Mouse (Mus musculus) forebrain, embryonic 11.5 days (tissue): Measurements from ENCODE around the gene Zswim8. TPM values are rescaled to one million over a fixed set of nuclear protein-coding genes. Genes with fewer than 3 reads are reported as not detected.
A peak's percentile ranks its signal among the peaks of the same experiment; 100 is the strongest.
"Not testable (repeated sequence)": the region's sequence is repeated elsewhere in the genome, so short reads cannot be mapped to it uniquely, and the experiment has no call there.

Experiments
- ATAC-seq: fragments of 200-750 bp; cut with Nextera tagmentation; replicated peaks from 2 replicates; pipeline ENCODE4 v1.8.0; 2017; ENCODE audit warnings: moderate TSS enrichment; ENCODE audit not compliant: low FRiP score
- DNase-seq: peaks from one replicate; pipeline ENCODE4 v3.0.0-alpha.2; 2017; ENCODE audit warnings: low spot score
- H3K27ac ChIP-seq: fragments of 300-500 bp; sonication (generic); 2 replicates; pipeline ENCODE4 v1.5.1; 2014; ENCODE audit warnings: low read depth, low read length
- H3K27me3 ChIP-seq: fragments of 300-500 bp; sonication (generic); 2 replicates; pipeline ENCODE4 v1.6.1; 2014; ENCODE audit warnings: mild to moderate bottlenecking, low read length, mixed read lengths; ENCODE audit not compliant: control insufficient read depth, insufficient read depth
- H3K36me3 ChIP-seq: fragments of 300-500 bp; sonication (generic); 2 replicates; pipeline ENCODE4 v1.6.1; 2014; ENCODE audit warnings: mild to moderate bottlenecking, low read length, moderate library complexity, mixed read lengths; ENCODE audit not compliant: control insufficient read depth, insufficient read depth
- H3K4me1 ChIP-seq: fragments of 300-500 bp; sonication (generic); replicated peaks from 2 replicates; pipeline ENCODE4 v1.6.1; 2014; ENCODE audit warnings: low read length, mixed read lengths; ENCODE audit not compliant: control insufficient read depth, insufficient read depth
- H3K4me2 ChIP-seq: fragments of 300-500 bp; sonication (generic); 2 replicates; pipeline ENCODE4 v1.6.1; 2014; ENCODE audit warnings: low read depth, mild to moderate bottlenecking, low read length, moderate library complexity, mixed read lengths; ENCODE audit not compliant: severe bottlenecking
- H3K4me3 ChIP-seq: fragments of 300-500 bp; sonication (generic); 2 replicates; pipeline ENCODE4 v1.5.1; 2014; ENCODE audit warnings: low read depth, low read length
- H3K9ac ChIP-seq: fragments of 300-500 bp; sonication (generic); 2 replicates; pipeline ENCODE4 v1.6.1; 2014; ENCODE audit warnings: low read length
- H3K9me3 ChIP-seq: fragments of 300-500 bp; sonication (generic); 2 replicates; pipeline ENCODE4 v1.6.1; 2016; ENCODE audit warnings: low read length, mixed read lengths; ENCODE audit not compliant: control insufficient read depth
- WGBS: fragments of 180-500 bp; shearing (Covaris S2); extraction: QIAGEN DNeasy Blood & Tissue Kit; methylation state at CpG from one replicate; pipeline ENCODE4 v1.1.7; 2014; 5-methylcytosine and 5-hydroxymethylcytosine counted together
- polyA plus RNA-seq: library from polyadenylated mRNA; unstranded; fragments of >200 nt; fragmentation: Nextera tagmentation; extraction: Ambion mirVana; gene quantifications from 2 replicates; pipeline ENCODE4 v1.2.1, GENCODE M21; 2014

The Zswim8 gene
- polyA plus RNA-seq, 1 experiment from 2014 or later = 37.3 TPM

DNA sequence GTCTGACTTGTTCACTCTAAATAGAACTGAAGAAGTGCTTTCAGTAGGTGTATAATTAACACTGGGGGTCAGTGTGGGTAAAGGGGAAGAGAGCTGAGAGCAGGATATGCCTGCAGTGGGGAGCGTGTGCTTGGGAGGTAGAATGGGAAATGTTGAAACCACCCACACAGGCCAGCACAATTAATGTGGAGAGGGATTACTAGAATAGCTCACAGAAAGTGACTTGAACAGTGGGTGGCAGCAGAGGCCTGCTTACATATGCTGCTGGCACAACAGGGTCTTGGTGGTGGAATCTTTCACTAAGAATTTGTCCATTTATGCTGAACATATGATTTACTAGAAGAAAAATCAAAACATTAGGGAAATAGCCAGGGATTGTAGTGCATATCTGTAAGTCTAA is 10.4 kb upstream of the Zswim8 start:
- peak overlapping the region; percentile 71; the same call in 1 of the 2 replicates for H3K4me2 ChIP-seq
- H3K27ac ChIP-seq = no peak overlapping the region
- H3K4me3 ChIP-seq = peak overlapping the region; percentile 82; the same call in 1 of the 2 replicates
- DNase-seq (no peak), ATAC-seq (no peak)
- peaks cover 4% of the 10 kb centered on the region; the same call in 1 of the 2 replicates for H3K36me3 ChIP-seq
- no peak overlapping the region for H3K9ac ChIP-seq
- WGBS = 33% methylated on average over 1 of the region's 1 CpGs
- H3K4me1 ChIP-seq = peaks cover 10% of the 10 kb centered on the region
- H3K9me3 ChIP-seq = no peaks in the 10 kb centered on the region
- H3K27me3 ChIP-seq = no peaks in the 10 kb centered on the region; the same call in 1 of the 2 replicates

DNA sequence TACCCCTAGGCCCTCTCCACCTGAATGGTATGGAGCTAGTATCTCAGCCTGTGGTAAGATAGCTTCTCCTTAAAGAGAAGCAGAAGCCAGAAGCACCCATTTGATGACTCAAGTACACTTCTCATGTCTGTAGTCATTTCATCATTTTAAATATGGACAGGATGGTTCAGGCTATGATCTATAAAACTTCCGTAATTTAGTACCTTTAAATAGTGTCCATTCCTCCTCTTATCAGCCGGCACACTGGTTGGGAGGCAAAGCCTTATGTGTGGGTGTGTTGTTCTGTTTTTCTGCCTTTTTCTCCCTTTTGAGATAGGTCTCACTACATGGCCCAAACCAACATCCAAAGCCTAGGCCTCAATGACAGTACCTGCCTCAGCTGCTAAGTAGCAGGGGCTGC is 8.8 kb upstream of the Zswim8 start:
- 94% methylated on average over 2 of the region's 2 CpGs for WGBS
- Histone ChIP-seq H3K9ac (no peak overlapping the region), H3K9me3 (no peaks in the 10 kb centered on the region), H3K27me3 (no peaks in the 10 kb centered on the region; the same call in 1 of the 2 replicates), H3K4me3 (no peak overlapping the region), H3K4me2 (no peak overlapping the region), H3K4me1 (peaks cover 10% of the 10 kb centered on the region), H3K36me3 (no peaks in the 10 kb centered on the region), H3K27ac (no peak overlapping the region)
- no peak for ATAC-seq
- DNase-seq = no peak

DNA sequence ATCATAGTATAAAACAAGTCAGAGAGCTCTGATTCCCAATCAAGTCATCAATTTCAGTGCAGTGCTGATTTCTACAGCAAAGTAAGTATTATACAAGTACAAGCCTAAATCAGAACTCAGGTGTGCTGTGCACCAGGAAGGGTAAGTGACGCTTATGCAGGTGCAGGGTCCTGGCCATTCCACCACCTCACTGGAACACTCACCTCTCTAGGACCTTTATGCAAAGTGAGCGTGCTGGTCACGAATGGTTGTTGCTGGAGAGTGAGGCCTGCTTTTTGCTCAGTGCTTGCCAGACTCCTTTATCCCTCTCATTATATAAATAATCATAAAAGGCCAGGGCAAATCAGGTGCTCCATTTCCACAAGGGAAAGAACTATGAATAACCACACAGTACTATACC is 7.0 kb upstream of the Zswim8 start:
- H3K4me3 ChIP-seq = no peak overlapping the region
- no peak overlapping the region for H3K27ac ChIP-seq
- no peak for DNase-seq
- 89% methylated on average over 3 of the region's 3 CpGs for WGBS
- H3K4me1 ChIP-seq = peaks cover 10% of the 10 kb centered on the region
- peaks cover 4% of the 10 kb centered on the region; the same call in 1 of the 2 replicates for H3K36me3 ChIP-seq
- H3K9me3 ChIP-seq = no peaks in the 10 kb centered on the region
- no peak for ATAC-seq
- H3K9ac ChIP-seq = no peak overlapping the region
- no peaks in the 10 kb centered on the region; the same call in 1 of the 2 replicates for H3K27me3 ChIP-seq
- H3K4me2 ChIP-seq = no peak overlapping the region

DNA sequence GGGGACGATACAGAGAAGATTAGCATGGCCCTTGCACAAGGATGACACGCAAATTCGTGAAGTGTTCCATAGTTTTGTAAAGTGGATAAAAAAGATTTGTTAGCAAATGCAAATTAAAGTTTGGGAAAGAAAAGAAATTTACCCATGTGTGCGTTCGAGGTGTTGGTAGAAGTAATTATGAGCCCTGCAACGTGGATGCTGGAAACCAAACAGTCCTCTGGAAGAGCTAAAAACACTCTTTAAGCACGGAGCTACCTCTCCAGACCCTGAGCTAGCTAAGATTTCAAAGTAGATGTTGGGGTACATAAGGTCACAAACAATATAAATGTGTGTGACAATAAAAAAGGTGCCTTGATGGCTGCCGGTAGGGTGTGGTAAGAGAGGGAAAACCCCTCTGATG is 5.8 kb upstream of the Zswim8 start:
- Histone ChIP-seq H3K4me3 (peak overlapping the region; percentile 68; the same call in 1 of the 2 replicates), H3K9ac (no peak overlapping the region), H3K27ac (no peak overlapping the region), H3K4me2 (peak overlapping the region; percentile 61; the same call in 1 of the 2 replicates), H3K4me1 (peaks cover 3% of the 10 kb centered on the region), H3K27me3 (no peaks in the 10 kb centered on the region), H3K36me3 (peaks cover 4% of the 10 kb centered on the region; the same call in 1 of the 2 replicates), H3K9me3 (no peaks in the 10 kb centered on the region)
- WGBS = 87% methylated on average over 8 of the region's 8 CpGs
- DNase-seq (no peak), ATAC-seq (no peak)

DNA sequence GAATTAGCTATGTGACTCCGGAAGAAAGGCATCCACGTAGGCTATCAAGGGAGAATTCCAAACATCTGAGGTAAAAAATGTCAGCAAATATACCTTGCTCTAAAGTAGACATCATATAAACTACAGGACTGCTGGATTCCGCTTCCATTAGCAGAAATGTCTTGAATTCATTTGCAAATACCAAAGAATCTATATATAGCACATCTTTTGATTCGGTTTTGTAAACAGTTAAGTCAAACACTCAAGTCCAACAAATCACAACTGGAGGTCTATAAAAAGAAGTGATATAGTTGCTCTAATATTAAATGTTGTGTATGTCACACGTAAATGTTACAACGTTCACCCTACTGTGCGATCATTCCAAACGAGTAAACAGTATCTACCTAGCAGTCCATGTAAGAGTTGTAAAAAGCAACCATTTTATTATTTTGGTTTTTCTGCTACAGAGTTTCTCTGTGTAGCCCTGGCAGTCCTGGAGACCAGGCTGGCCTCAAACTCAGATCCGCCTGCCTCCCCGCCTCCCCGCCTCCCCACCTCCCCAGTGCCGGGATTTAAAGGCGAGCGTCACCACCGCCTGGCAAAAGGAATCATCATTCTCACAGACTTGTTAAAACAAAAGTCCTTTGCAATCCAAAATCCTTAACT is 5.1 kb upstream of the Zswim8 start:
- H3K9me3 ChIP-seq = no peaks in the 10 kb centered on the region
- WGBS = 17% methylated on average over 15 of the region's 15 CpGs
- no peak overlapping the region; the same call in 1 of the 2 replicates for H3K27ac ChIP-seq
- peak overlapping the region; percentile 68 for H3K4me3 ChIP-seq
- no peaks in the 10 kb centered on the region for H3K27me3 ChIP-seq
- peak overlapping the region; percentile 84 for H3K9ac ChIP-seq
- peak; percentile 25 for ATAC-seq
- peaks cover 4% of the 10 kb centered on the region; the same call in 1 of the 2 replicates for H3K36me3 ChIP-seq
- no peaks in the 10 kb centered on the region; the same call in 1 of the 2 replicates for H3K4me1 ChIP-seq
- DNase-seq = no peak
- H3K4me2 ChIP-seq = peak overlapping the region; percentile 61

DNA sequence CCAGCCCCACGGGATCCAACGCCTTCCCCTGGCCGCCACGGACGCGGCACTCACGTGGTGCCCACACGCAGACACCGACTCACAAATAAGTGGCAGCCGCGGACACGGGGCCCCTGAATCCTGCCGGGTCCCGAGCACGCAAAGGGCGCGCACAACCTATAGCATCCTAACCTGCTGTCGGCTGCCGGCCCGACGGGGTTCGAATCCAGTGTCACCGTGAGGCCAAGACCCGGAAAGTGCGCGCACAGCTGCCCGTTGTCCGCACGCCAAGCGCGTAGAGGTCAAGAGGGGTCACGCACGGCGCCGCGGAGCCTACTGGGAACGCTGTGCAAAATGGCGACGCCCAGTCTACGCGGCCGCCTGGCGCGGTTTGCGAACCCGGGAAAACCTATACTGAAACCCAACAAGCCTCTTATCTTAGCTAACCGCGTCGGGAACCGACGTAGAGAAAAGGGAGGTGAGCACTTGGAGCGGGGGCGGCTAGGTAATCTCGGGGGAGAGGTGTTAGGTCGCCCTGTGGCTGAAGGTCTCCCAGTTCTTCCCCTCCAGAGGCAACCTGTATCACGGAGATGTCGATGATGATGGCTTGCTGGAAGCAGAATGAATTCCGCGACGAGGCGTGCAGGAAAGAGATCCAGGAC is 4.5 kb upstream of the Zswim8 start, which contains the start of gene Chchd1:
Chchd1 (plus strand) TSS at position 266 of the 641 bp plus-strand sequence.
- no peaks in the 10 kb centered on the region; the same call in 1 of the 2 replicates for H3K4me1 ChIP-seq
- peak within 1 kb of the TSS; percentile 68 for H3K4me3 ChIP-seq
- peak within 1 kb of the TSS; percentile 75; the same call in 1 of the 2 replicates for H3K27ac ChIP-seq
- H3K9ac ChIP-seq = peak within 1 kb of the TSS; percentile 84
- under 1% methylated on average over 61 of the region's 61 CpGs for WGBS
- no peaks in the 10 kb centered on the region for H3K27me3 ChIP-seq
- DNase-seq = peak; percentile 95
- peak; percentile 74 for ATAC-seq
- peaks cover 4% of the 10 kb centered on the region; the same call in 1 of the 2 replicates for H3K36me3 ChIP-seq
- H3K9me3 ChIP-seq = no peaks in the 10 kb centered on the region
- peak within 1 kb of the TSS; percentile 61 for H3K4me2 ChIP-seq

DNA sequence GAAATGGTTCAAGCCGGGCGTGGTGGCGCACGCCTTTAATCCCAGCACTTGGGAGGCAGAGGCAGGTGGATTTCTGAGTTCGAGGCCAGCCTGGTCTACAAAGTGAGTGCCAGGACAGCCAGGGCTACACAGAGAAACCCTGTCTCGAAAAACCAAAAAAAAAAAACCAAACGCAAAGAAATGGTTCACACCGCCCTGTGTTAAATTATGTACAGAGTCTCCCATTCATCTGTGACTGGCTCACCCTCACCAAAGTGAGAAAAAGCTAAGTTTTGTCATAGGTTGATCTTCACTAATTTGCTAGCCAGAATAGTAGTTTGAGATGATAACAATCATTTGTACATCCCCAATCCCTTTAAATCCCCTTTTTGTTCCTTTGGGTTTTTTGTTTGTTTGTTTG is 3.9 kb upstream of the Zswim8 start:
- WGBS = 8% methylated on average over 8 of the region's 8 CpGs
- H3K9me3 ChIP-seq, H3K4me1 ChIP-seq, H3K27me3 ChIP-seq, DNase-seq, H3K36me3 ChIP-seq, ATAC-seq: not testable (repeated sequence)
- peak overlapping the region; percentile 75; the same call in 1 of the 2 replicates for H3K27ac ChIP-seq
- peak overlapping the region; percentile 68 for H3K4me3 ChIP-seq
- H3K4me2 ChIP-seq = peak overlapping the region; percentile 61
- H3K9ac ChIP-seq = peak overlapping the region; percentile 84

DNA sequence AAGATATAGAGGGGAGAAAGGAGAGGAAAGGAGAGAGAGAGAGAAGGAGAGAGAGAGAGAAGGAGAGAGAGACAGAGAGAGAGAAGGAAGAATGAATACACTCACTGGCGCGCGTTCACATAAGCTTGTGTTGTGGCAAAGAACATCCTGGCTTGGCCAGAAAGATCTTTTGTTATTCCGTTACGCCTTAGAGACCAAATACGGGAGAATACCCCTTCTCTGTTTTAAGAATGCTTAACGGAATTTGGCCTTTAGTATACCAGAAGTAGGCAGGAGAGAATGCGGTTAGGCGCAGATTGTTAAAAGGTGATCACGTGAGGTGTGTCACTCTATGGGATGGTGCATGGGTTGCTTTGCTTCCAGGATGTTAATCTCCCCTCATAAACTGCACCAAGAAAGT is 887 bp downstream of the Zswim8 start:
- Histone ChIP-seq H3K9ac (peak overlapping the region; percentile 94), H3K36me3 (peaks cover 5% of the 10 kb centered on the region; the same call in 1 of the 2 replicates), H3K27me3 (no peaks in the 10 kb centered on the region), H3K4me2 (peak overlapping the region; percentile 66), H3K27ac (no peak overlapping the region), H3K9me3 (no peaks in the 10 kb centered on the region), H3K4me1 (peaks cover 8% of the 10 kb centered on the region), H3K4me3 (peak overlapping the region; percentile 98)
- WGBS = 11% methylated on average over 10 of the region's 10 CpGs
- DNase-seq (no peak), ATAC-seq (no peak)
